Mouse (Mus musculus) monocyte, adult 2 months (primary cell): Measurements from ENCODE around the gene Slc38a10.
A peak's percentile ranks its signal among the peaks of the same experiment; 100 is the strongest.

ENCODE experiments used
- DNase-seq, 2 experiments: peaks; one replicate each; pipeline ENCODE4 v3.0.0; 2022; ENCODE audit warnings: low spot score in 2 of 2, low read depth in 1 of 2

The Slc38a10 gene

DNA sequence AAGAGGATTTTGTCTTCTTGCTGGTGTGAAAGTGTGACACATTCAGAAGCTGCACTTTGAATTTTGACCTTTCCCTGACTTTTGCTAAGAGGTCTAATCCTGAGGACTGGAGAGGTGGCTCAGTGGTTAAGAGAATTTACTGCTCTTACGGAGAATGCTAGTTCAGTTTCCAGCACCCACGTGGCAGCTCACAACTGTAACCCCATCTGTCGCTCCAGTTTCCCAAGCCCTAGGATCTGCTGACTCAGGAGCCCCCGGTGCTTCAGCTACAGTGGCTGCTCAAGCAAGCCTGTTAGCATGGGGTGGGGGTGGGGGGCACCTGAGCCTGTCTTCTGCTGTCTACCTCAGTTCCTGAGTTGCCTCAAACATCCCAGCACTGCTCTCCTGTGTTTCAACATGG, 28.2 kb upstream of the Slc38a10 start:
- no peak for DNase-seq

DNA sequence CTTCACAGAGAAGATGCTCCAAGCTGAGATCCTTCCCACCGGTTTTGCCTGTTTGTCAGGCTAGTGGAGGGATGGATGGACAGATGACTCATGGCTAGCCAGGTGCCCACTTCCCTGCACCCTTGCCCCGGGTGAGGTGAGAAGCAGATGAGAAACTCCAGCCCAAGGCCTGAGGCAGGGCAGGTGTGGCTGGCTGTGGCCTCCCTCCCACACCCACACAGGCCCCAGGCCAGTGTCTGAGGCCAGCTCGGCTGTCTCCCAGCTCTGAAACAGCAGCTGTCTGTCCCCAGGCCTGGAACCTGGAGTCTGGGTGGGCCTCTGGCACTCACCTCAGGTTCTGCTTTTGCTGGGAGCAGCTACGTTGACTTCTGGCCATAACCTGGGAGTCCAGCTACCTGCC, 24.8 kb upstream of the Slc38a10 start:
- no peak for DNase-seq

- no peak for DNase-seq
Observed at GRCm38 (mm10) chr11:120173213-120173612, 22.1 kb upstream of the Slc38a10 start.

DNA sequence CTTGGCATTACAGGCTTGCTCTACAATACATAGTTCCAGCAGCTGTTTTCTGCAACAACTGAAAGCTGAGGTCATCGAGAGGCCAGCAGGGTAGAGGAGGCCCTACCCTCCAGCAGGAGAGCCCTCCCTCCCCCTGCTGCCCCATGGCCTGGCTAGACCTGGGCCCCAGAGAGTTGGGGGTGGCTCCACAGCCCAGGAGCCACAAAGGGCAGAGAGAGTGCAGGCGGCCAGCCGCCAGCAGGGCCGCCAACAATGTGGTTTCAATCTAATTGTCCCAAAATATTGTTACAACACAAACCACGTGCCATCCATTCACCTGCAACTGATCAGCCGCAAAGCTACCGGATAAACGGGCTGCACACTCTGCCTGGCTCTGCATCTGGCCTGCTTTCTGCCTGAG, 20.0 kb upstream of the Slc38a10 start:
- no peak for DNase-seq

GRCm38 (mm10) chr11:120169208-120169992, 18.3 kb upstream of the Slc38a10 start:
- DNase-seq, result no peak

GRCm38 (mm10) chr11:120168516-120168915, 17.4 kb upstream of the Slc38a10 start:
- no peak for DNase-seq

GRCm38 (mm10) chr11:120167921-120168356, 16.8 kb upstream of the Slc38a10 start:
- no peak for DNase-seq

DNA sequence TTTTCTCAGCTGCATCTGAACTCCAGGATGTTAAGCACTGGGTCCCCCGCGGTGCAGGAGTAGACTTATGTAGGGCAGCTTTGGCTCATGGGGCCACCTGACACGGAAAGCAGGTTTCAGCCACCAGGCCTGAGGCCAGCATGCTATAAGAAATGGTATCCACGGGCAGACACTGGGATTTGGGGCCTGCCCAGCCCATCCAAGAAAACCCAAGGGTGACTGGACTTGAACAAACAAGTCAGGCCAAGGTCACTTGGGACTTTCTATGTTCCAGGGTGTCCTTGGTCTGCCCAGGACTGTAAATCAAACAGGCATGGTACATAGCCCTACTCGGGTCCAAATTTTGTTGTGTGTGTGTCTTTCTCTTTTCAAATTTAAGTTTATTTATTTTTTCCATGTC, 15.9 kb upstream of the Slc38a10 start:
- DNase-seq, result no peak

- DNase-seq, result no peak
Observed at GRCm38 (mm10) chr11:120164471-120165261, 13.5 kb upstream of the Slc38a10 start.

- DNase-seq, result no peak
Observed at GRCm38 (mm10) chr11:120164028-120164427, 12.9 kb upstream of the Slc38a10 start.

DNA sequence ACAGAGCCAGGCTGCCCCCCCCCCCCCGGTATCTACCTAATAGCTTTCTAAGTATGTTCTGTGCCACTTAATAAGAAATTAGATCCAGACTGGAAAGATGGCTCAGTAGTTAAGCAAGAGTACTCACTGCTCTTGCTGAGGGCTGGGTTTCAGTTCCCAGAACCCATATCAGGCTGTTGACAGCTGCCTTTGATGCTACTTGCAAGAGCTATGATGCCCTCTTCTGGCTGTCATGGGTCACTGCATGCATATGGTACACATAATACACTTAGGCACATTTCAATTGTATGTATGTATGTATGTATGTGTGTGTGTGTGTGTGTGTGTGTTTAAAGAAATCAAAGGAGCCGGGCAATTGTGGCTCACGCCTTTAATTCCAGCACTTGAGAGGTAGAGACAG, 12.1 kb upstream of the Slc38a10 start:
- no peak for DNase-seq

- DNase-seq, result no peak
Observed at GRCm38 (mm10) chr11:120161245-120161644, 10.1 kb upstream of the Slc38a10 start.

GRCm38 (mm10) chr11:120160478-120160877, 9.3 kb upstream of the Slc38a10 start:
- no peak for DNase-seq

DNA sequence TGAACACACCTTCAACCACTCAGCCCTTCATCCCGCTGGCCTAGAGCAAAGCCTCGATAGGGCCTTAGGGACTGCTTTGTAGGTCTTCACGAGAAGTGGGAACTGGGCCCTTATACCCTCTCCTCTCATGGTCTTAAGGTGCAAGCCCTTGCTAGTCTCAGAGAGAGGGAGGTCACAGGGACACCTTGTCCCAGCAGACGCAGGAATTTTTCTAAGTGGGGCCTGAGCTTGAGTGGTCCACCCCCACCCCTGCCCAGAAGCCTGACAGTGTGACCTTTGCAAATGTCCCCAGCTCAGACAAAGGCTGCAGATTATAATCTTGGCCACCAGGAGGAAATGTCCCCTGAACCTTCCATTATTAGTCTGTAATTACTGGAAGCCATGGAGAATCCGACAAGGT, 8.5 kb upstream of the Slc38a10 start:
- no peak for DNase-seq

- DNase-seq, result no peak
Observed at GRCm38 (mm10) chr11:120158828-120159227, 7.7 kb upstream of the Slc38a10 start.

GRCm38 (mm10) chr11:120150440-120151112, 570 bp downstream of the Slc38a10 start:
- DNase-seq, result peak in 1 of 2 experiments; percentile 29

DNA sequence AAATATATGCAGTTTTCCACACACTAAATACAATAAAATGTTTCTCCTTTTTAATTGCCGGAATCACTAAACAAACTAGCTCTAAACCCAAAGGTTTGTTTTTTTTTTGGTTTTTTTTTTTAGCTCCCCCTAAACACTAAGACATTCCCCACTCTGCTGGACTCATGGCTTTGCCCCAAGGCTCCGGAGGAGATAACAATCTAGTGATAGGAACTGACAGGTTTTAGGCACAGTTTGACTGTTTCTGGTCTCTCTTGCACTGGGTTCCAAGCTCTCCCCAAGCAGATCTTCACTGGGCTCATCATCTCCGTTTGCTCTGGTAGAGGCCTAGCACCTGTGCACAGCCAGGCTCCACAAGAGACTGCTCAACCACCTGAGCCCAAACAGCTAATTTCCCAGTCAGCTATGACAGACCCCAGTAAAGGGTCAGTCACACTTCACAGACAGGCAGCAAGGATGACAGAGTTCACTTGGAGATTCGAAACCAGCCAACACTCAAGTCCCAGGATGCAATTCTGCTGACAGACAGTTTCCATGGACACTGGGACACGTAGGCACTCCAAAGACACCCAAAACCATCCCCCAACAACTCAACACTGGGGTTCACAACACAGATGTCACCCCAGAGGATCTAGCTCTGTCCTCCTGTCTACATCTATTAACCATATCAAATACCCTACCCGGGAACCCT, 1.5 kb downstream of the Slc38a10 start:
- no peak for DNase-seq

DNA sequence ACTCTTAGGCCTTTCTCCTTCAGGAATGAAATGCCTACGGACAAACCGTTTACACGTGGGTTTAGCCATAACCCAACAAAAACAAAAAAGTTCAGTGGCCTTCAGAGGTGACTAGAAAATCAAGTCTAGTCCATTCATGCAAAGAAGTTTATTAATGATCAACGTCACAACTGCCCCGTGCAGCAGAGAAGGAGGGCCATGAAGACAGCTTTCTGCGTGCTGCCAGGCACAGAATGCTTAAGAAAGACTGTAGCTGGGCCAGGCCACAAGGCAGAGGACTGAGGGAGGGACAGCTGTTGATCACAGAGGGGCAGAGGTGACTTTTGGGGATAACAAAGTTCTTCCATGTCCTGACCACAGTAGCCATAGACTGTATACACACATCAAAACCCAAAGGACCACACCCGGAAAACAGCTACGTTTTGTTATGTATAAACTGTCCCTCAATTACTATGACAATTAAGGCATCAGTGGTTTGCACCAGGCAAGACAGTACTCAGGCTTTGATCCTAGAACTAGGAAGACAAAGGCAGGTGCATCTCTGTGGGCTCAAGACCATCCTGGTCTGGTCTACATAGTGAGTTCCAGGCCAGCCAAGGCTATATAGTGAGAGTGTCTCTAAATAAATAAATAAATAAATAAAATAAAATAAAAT, 2.8 kb downstream of the Slc38a10 start:
- no peak for DNase-seq

GRCm38 (mm10) chr11:120143708-120144497, 7.2 kb downstream of the Slc38a10 start:
- no peak for DNase-seq

- DNase-seq, result peak; percentile 22 to 28
Observed at GRCm38 (mm10) chr11:120142601-120143051, 8.5 kb downstream of the Slc38a10 start.
